26 mouse cellular contexts compared by ENCODE assay signal in the genomic region with DNA sequence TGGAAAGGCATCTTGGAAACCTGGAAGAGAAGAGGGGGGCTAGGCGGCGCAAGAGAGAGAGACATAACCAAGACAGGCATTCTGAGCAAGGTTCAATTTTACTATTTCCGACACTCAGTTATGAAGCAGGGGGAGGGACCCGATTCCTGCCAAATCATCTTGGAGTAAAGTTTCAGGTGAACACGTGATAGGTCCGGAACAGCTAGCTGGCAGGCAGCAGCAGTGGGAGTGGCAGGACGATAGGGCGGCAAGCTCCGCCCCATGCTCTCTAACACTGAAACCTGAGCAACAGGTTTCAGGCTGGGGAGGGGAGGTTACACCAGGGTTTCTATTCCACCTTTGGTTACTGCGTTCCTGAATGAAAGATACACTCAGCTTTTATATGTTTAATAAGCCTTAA. TPM values are rescaled to one million over a fixed set of nuclear protein-coding genes. Genes with fewer than 3 reads are reported as not detected.
DNase-seq lines count a peak whose midpoint lies in the region; TF ChIP-seq lines count a peak whose summit lies in the region.
"Had no signal": no experiment of that assay in that cellular context is flagged by ENCODE, and none has a peak within 500 bp of the region (broad histone marks: within the 10 kb centered on the region; RNA-seq: fewer than 3 reads in every experiment).

No protein-coding gene starts in this region.

- DNase-seq in kidney, adult 2 months: peak; percentile 5
- no peak for DNase-seq in kidney, postnatal 4 days
- peak; percentile 29 for DNase-seq in urinary bladder, postnatal 14 days (ENCODE audit: low spot score)
- DNase-seq in urinary bladder, postnatal 4 days (ENCODE audit: low spot score in 2 of 2): no peak
- peak; percentile 14 for DNase-seq in large intestine, adult 2 months (ENCODE audit: low read depth, low spot score)
- DNase-seq in layer of hippocampus, adult 9-10 months (ENCODE audit: low spot score): no peak
- no peak for DNase-seq in left cerebral cortex, postnatal 14 days (ENCODE audit: low spot score in 2 of 2)
- DNase-seq: adrenal gland, postnatal 10 days; B cell, adult 2 months; cerebellum, adult 2 months; cerebellum, postnatal 25 days; gastrocnemius, postnatal 10 days; liver; liver, postnatal 0 days had no signal

- H3K27ac ChIP-seq in kidney, adult 2 months (ENCODE audit: insufficient read depth, low read depth, low read length): no peak overlapping the region
- H3K27ac ChIP-seq: embryonic facial prominence, embryonic 15.5 days; heart, adult 2 months; heart, embryonic 13.5 days; hindbrain, embryonic 12.5 days; limb, embryonic 10.5 days; macrophage; midbrain, embryonic 15.5 days; neural tube, embryonic 13.5 days; stomach, embryonic 15.5 days had no signal

- no peak overlapping the region for H3K4me3 ChIP-seq in kidney, adult 2 months (ENCODE audit: insufficient read depth, low read depth, low read length)
- H3K4me3 ChIP-seq: embryonic facial prominence, embryonic 15.5 days; heart, adult 2 months; heart, embryonic 13.5 days; hindbrain, embryonic 12.5 days; limb, embryonic 10.5 days; midbrain, embryonic 15.5 days; myocyte; neural tube, embryonic 13.5 days; stomach, embryonic 15.5 days had no signal

- WGBS in kidney, adult 2 months: 54% methylated on average over 10 of the region's 10 CpGs
- 43% methylated on average over 10 of the region's 10 CpGs for WGBS in large intestine, adult 2 months

- intact Hi-C loops in left cerebral cortex, postnatal 14 days (cut with DNase I): no loop called here

- no peaks in the 10 kb centered on the region for H3K4me1 ChIP-seq in kidney, adult 2 months (ENCODE audit: control insufficient read depth, insufficient read depth, low read length)
- H3K4me1 ChIP-seq: embryonic facial prominence, embryonic 15.5 days; heart, embryonic 13.5 days; hindbrain, embryonic 12.5 days; limb, embryonic 10.5 days; midbrain, embryonic 15.5 days; neural tube, embryonic 13.5 days; stomach, embryonic 15.5 days had no signal

- no peaks in the 10 kb centered on the region for H3K36me3 ChIP-seq in kidney, adult 2 months (ENCODE audit: control insufficient read depth, insufficient read depth, low read length)
- H3K36me3 ChIP-seq: embryonic facial prominence, embryonic 15.5 days; heart, embryonic 13.5 days; hindbrain, embryonic 12.5 days; limb, embryonic 10.5 days; midbrain, embryonic 15.5 days; neural tube, embryonic 13.5 days; stomach, embryonic 15.5 days had no signal

- no peak for TF ChIP-seq POLR2A in kidney, adult 2 months (IDR thresholded peaks at IDR 0.05; ENCODE audit: low read depth, low read length)

- TF ChIP-seq CTCF in kidney, adult 2 months (conservative IDR thresholded peaks at IDR 0.05; ENCODE audit: insufficient read depth, insufficient read length, low read depth, low read length): no peak

- H3K27me3 ChIP-seq in kidney, adult 2 months (replicated peaks; ENCODE audit: control insufficient read depth, insufficient read depth, low read length): no peaks in the 10 kb centered on the region
- H3K27me3 ChIP-seq: CH12.LX; embryonic facial prominence, embryonic 15.5 days; heart, embryonic 13.5 days; hindbrain, embryonic 12.5 days; midbrain, embryonic 15.5 days; neural tube, embryonic 13.5 days; stomach, embryonic 15.5 days had no signal

RNA-seq across cellular contexts. Expression of a gene that starts 58.9 kb away (rescaled TPM):
- 1.7 and 1.8 TPM in 2 replicates for polyA plus RNA-seq in kidney, adult 2 months (2012; rRNA removed)
- 0.22 and 0.84 TPM in 2 replicates for polyA plus RNA-seq in large intestine, adult 2 months (2012; rRNA removed)
- total RNA-seq in left cerebral cortex, postnatal 14 days (2021): 1 to 10 TPM; 1.2 to 1.3 TPM
- total RNA-seq: CH12.LX, MEL had no signal
- polyA plus RNA-seq: liver, postnatal 0 days; macrophage; myocyte had no signal

Comparison
In these comparisons a context has a peak if more than half of its experiments do, and no peak if none do; other contexts are left out.
1. DNase-seq: peak in kidney, adult 2 months (single experiment), urinary bladder, postnatal 14 days (single experiment) and large intestine, adult 2 months (single experiment); none in kidney, postnatal 4 days (0 of 2), urinary bladder, postnatal 4 days (0 of 2), layer of hippocampus, adult 9-10 months (single experiment) and left cerebral cortex, postnatal 14 days (0 of 2).